Mouse (Mus musculus) left cerebral cortex, postnatal 25 days (tissue): ENCODE measurements around the gene Spata1. TPM values are rescaled to one million over a fixed set of nuclear protein-coding genes. Genes with fewer than 3 reads are reported as not detected.
"Not testable (repeated sequence)": the region's sequence is repeated elsewhere in the genome, so short reads cannot be mapped to it uniquely, and the experiment has no call there.

Experiments
- DNase-seq, 2 experiments: peaks; one replicate each; pipeline ENCODE4 v3.0.0; 2022; ENCODE audit warnings: low spot score in 2 of 2, mixed read lengths in 1 of 2
- intact Hi-C: fragments of 180-260 bp; cut with DNase I; formaldehyde crosslinking; loops from one replicate; pipeline ENCODE4 v1.15.1; 2025
- total RNA-seq, 2 experiments: library from RNA; stranded (reverse); gene quantifications; 2 replicates each; pipeline ENCODE4 v1.2.3; 2021

Spata1 gene
- total RNA-seq, 2 experiments from 2014 or later, result 4.0 to 6.7 TPM

DNA sequence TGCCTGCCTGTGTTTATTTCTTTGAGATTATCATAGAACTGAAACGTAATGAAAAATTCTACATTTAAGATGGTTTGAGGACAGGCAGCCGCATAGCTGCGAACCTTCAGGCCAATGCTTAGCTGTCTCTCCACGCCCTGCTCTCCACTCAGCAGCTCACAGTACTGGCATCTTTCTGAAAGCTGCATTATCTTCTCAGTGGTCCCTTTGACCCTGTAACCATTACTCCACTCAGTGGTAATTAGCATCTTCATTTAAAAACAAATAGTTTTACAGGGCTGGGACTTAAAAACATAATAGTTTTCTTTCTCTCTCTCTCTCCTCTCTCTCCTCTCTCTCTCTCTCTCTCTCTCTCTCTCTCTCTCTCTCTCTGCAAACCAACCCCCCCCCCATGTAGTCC lies 26.9 kb downstream of the Spata1 start:
- no peak for DNase-seq
- intact Hi-C loops, result no loop called here

DNA sequence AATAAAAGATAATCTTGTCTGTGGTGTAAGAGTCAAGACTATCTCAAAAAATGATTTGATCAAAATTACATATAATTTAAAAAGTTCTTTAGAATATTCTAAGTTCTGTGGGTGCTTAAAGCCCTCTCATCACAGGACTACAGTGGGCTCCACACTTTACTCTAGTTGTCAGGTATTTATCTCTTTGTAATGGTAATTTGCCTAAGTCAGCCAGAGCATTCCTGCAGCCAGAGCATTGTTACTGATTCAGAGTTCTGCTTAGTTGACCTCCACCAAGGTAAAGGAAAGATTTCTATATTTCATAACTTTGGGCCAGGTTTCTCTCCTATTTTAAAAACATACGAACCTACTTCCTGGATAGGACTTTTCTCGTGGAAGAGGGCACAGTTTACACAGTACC lies 30.3 kb downstream of the Spata1 start:
- DNase-seq, result no peak
- intact Hi-C loops, result no loop called here

DNA sequence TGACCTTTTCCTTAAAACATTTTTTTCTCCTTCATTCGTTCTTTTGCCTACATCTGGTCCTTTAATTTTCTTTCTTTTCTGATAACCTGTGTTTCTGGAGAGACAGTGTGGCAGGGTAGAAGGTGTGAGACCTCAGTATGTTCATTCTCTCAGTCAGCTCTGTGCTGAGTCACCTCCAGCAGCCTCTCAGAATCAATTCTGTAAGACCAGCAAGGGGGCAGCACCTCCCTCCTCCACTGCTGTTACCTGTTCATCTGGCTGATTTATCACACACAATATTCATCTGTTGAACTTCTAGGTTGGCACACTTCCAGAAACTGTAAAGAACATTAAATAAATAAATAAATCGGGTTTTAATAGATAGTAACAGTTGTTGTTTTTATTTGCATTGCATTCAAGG lies 36.6 kb downstream of the Spata1 start:
- DNase-seq, result no peak
- intact Hi-C loops, result no loop called here

DNA sequence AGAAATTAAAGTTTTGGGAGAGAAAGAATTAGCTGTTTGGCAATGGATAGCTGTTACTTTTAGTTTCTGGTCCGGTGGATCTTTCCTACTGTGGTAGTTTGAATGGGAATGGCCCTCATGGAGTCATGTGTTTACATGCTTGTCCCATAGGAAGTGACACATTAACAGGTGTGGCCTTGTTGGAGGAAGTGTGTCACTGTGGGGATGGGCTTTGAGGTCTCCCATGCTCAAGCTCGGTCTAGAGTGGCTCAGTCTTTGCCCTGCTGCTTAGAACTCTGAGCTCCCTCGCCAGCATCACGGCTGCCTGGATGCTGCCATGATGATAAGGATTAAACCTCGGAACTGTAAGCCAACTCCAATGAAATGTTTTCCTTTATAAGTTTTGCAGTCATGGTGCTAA lies 48.2 kb downstream of the Spata1 start:
- DNase-seq, result no peak
- intact Hi-C loops, result loop anchor here (2.0 to 10.0 kb wide), 2 partner anchors 107 to 333 kb away; no protein-coding TSS in a partner anchor

DNA sequence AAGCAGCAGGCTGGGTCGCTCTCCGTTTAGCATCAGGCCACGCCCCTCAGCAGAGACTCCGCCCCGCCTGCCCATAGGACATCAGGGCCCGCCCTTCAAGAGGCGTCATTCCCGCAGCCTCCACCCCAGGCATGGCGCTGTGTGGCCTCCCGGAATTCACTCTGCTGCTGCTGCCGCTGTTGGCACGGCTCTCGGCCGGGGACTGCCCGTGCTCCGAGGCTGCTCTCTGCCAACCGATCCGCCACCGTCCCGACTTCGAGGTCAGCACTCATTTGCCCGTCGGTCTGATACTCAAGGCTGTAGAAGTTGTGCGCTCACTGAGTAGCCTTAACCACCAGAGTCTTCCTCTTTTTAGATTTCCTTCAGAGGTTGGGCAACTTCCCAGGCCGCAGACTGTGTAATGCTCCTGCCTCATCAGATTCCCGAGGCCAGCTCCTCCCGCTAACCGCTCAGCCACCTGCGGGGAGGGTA lies 49.1 kb downstream of the Spata1 start:
- intact Hi-C loops, result loop anchor here (2.0 to 10.0 kb wide), 2 partner anchors 106 to 334 kb away; no protein-coding TSS in a partner anchor
- peak; percentile 91 to 95 for DNase-seq

DNA sequence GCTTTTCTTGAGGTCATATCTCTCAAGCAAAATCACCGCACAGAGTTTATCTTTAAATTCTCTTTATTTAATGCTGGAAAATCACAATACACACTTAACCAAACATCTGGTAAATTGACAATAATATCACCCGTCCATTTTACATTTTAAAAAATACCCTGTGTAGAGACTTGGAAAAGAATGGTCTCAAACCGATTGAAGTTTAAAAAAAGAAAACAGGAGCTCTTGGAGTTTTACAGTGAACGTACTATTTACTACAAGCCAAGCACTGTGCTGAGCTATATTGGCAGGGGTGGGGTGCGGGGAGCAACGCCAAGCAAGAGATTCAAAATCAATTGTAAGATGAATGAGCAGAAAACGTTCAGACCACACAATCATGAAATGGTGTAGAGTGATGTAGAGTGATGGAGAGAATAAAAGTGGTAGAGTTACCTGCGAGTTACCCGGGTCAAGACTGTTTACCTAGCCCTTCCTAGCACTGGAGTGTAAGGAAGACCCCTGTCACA lies 49.8 kb downstream of the Spata1 start, which contains the start of gene Ctbs:
TSS of gene Ctbs (plus strand) at position 51 of the 506 bp plus-strand sequence.
- intact Hi-C loops, result loop anchor here (2.0 to 10.0 kb wide), 2 partner anchors 105 to 335 kb away; no protein-coding TSS in a partner anchor
- DNase-seq, result no peak

DNA sequence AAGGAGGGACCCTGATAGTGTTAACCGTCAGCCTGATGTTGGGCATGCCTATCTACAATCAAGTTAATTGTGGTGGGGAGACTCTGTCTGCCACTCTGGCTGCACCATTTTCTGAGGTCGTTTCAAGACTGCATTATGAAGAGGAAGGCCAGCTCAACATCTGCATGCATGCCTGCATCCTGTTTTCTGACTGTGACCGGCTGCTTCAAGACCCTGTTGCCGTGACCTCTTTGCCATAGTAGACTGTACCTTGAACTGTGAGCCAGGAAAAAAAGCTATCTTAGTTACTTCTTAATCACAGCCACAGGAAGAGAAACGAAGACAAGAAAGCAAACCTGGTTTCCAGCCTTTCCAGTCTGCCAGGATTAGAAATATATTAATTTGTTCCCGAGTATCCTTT lies 50.6 kb downstream of the Spata1 start:
- intact Hi-C loops, result no loop called here
- DNase-seq, result no peak

DNA sequence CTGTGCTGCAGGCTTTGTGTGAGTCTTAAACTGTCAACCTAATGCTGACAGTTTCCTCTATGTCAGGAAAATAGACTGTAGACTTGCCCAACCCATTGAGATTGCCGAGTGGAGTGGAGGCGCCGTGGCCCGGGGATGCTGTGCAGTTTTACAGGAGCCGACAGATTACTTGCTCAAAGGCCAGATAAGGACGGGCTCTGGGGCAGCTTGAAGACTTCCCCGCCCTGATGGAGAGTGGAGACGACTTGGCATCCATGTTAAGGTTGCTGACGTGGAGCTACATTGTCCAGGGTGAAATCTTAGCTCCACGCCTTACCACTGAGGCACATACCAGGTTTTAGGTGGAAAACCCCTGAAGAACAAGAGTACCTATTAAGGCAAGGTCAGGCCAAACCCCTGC lies 51.2 kb downstream of the Spata1 start:
- no peak for DNase-seq
- intact Hi-C loops, result no loop called here

DNA sequence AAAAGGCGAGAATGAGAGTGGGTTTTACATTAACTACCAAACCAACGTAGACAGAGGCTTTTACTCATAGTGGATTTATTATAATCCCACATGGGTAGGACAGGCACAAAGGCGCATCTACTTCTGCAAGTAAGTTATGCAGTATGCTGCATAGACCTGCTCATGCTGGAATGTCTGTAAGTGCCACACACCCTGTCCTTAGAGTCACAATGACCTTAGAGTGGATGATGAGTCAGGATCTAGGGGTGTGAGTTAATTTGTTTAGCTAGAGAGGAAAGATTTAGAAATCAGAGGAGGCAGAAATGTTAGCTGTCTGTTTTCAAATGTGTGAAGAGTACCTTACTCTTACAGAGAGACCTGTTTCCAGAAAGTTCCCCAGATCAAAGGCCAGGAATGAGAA lies 52.0 kb downstream of the Spata1 start:
- intact Hi-C loops, result no loop called here
- no peak for DNase-seq

DNA sequence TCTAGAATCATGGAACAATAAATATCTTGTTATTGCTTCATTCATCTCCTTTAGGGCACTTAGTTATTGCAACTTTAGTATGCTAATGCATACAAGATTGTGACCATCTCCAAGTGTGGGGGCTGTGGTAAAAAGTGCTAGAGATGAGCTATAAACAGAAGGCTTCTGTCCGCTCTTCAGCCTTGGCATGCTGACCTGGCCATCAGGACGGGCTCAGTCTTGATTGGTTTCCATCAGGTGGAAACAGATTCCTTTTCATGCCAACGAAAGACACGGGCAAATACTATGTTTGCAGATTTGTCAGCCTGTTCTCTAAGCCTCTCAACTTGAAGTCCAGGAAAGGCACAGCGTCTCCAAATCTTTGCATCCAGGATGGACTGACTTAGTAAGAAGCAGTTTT lies 52.4 kb downstream of the Spata1 start:
- intact Hi-C loops, result no loop called here
- DNase-seq, result no peak

DNA sequence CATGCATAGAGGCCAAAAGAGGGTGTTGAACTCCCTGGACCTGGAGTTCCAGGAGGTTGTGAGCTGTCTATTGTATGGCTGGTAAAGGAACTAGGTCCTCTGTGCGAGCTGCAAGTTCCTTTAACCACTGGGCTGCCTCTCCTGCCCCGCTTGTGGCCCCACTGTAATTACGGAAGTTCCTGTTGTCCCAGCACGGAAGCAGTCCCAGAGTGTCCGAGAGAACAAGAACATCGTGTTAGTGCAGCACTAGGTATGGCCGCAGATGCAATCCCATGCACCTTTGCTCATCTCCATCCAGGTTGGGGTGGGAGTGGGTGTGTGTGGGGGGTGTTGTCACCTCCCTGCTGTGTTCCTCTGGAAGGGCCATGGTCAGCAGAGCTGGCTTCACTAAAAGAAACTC lies 54.7 kb downstream of the Spata1 start:
- DNase-seq, result no peak
- intact Hi-C loops, result no loop called here

DNA sequence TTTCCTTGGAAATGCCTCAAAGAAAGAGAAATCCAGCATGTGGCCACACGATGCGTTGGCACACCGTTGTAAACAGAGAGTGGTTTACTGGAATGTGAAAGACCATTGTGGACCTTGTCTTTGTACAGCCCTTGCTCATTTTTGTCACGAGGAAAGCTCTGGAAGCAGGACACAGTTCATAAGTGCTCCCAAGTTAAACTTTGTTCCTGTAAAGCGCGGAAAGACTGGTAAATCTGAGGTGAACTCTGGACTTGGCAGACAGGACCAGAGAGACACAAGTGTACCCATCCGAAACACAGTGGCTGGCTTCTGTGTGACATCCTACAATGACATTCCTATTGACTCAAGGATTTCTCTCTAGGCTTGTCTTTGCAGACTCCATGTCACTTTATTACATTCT lies 56.2 kb downstream of the Spata1 start:
- intact Hi-C loops, result no loop called here
- no peak for DNase-seq

DNA sequence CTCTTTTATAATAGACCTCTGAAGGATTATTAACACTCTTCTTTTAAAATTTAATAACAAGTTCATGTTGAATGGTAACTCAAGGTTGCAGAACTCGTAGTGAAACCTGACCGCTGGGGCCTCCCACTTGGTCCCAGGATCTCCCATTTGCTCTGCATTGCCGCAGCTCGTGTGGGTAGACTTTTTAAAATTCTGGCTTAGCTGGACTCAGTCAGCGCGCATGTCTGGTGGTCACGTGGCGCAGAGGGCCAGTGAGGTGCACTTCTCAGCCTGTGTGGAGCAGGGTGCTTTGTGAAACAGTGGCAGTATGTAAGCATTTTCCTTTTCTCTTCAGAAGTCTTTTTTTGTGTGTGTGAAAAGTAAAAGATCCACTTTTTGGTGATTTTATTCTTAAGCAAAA lies 56.6 kb downstream of the Spata1 start:
- intact Hi-C loops, result no loop called here
- DNase-seq, result no peak

DNA sequence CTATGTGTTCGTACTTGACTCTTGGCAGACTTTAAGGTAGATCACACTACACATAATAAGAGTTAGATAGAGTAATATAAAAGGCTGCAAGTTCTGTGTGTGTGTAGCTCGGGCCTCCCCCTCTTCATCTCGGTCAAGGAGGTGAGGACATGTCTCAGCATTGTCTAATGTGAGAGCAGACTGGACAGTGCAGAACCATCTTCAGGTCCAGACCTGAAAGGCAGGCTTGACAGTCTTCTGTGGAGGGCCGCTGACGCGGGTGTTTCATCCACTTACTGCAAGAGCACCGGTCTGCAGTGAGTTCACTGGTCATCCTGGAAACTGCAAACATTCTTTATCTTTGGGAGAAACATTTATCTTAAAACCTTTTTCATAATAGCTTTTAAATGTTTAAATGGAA lies 57.1 kb downstream of the Spata1 start:
- no peak for DNase-seq
- intact Hi-C loops, result no loop called here

DNA sequence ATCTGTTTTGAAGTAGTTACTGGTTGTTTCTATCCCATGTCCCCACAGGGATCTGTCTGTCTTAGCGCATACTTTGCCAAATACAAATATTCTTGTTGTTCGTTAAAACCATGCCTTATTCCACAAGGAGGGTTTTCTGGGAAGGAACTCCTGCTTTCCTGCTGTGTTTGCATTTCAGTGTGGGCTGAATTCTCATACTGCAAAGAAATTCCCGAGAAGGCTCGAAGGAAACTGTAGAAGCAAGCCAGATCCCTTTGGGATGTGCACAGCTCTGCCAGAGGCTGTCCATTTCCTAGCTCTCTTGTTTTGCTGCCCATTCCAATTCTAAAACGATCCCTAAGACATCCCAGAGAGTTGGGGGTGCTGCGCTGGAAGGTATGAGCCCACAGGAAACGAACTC lies 59.1 kb downstream of the Spata1 start:
- DNase-seq, result peak in 1 of 2 experiments; percentile 60
- intact Hi-C loops, result no loop called here

DNA sequence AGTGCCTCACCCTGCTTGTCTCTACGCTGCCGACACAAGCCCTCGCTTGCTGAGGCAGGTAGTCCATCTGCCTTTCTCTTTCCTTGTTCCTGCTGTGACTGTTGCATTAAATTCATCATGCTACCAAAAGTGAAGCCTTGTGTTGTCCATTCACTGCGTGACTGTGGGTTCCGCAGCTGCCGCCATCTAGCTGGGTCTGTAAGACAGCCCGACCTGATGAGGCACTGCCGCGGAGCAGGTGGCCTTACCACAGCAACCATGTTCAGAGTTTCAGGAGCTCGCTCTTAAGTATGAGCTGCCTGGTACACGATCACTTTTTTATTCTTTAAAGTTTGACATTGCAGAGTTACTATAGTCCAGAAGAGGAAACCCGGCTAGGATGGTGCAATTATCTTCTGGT lies 59.5 kb downstream of the Spata1 start:
- intact Hi-C loops, result no loop called here
- no peak for DNase-seq

DNA sequence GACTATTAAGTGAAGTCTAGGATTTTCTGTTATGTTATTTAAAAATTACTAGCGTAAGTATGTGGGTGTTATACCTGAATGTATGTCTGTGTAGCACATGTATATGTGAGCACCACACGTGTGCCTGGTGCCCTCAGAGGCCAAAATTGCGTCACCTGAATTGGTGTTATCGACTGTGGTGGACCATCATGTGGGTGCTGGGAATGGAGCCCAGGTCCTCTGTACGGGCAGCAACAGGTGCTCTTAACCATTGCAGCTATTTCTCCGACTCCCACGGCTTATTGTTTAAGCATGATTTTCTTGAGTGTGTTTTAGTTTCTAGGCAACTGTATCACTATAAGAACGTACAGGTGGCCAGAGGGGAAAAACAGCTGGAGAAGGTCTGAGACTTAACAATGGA lies 63.4 kb downstream of the Spata1 start:
- DNase-seq, result no peak
- intact Hi-C loops, result no loop called here

DNA sequence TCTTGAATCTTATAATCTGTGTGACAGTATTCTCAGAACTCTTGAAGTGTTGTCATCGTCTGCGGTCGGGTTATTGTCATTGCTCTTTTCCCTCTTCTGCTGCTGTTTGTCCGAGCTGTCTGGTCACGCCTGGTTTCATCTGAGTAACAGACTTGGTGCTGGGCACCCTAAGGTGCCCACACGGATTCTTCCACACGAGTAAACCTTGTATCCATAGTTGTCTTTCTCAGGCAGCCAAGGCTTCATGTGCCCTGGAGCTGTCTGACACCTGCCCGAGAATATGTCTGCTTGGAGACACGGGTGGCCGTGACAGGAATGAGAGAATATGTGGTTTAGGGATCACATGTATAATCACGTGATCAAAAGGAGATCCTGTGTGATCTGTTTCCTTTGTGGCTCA lies 64.0 kb downstream of the Spata1 start:
- DNase-seq, result no peak
- intact Hi-C loops, result no loop called here

DNA sequence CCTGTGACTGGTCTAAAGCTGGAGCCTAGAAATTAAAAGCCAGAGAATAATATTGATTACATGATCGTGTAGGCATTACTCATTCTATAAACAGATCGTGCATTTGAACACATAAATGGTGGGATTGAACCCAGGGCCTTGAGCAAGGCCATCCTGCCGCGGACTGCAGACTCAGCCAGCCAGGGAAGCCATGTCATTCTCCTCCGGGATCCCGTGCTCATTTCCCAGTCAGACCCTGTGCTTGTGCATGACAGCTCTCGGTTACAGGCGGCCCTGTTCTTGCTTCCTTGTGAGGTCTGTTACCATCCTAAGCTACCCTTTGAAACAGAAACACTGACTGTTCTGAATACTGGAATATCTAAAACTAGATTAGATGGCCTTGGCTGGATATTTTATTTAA lies 64.9 kb downstream of the Spata1 start:
- DNase-seq, result no peak
- intact Hi-C loops, result no loop called here

DNA sequence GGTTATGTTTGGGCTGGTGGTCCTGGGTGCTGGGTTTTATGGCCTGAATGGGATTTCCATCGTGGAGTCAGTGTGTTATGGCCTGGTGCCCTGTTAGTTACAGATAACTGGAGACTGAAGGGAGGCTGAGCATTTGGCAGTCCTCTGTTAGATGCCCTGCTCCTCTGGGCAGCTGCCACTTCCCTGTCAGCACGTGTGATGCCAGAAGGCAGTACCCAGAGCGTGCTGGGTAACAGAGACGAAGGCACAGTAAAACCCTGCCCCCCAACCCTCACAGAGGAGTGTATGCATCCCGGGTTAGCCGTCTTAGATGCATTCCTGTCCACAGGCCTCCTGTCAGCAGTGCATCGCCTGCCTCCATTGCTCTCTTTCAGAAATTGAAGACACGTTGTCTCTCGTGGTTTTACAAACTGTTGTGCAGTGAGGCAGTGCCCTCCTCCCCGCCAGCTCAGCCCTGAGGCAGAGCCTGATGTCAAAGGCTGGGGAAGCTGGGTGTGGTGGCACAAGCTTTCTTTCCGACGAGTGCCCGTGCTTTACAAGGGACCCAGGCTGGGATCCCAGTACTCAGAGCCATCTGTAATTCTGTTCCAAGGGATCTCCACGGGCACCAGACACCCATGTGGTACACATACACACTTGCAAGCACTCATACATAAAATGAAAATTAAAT lies 65.7 kb downstream of the Spata1 start:
- no peak for DNase-seq
- intact Hi-C loops, result no loop called here

DNA sequence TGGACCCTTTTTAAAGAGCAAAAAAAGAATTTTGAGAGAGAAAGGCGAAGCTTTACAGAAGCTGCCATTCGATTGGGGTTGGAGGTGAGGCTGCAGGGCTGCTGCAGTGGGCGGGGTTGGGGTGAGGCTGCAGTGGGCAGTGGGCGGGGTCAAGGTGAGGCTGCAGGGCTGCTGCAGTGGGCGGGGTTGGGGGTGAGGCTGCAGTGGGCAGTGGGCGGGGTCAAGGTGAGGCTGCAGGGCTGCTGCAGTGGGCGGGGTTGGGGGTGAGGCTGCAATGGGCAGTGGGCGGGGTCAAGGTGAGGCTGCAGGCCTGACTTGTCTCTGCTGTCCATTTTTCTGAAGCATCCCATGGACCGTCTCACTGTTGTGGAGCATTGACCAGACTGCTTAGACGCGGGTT lies 66.5 kb downstream of the Spata1 start:
- intact Hi-C loops, result not testable (repeated sequence)

DNA sequence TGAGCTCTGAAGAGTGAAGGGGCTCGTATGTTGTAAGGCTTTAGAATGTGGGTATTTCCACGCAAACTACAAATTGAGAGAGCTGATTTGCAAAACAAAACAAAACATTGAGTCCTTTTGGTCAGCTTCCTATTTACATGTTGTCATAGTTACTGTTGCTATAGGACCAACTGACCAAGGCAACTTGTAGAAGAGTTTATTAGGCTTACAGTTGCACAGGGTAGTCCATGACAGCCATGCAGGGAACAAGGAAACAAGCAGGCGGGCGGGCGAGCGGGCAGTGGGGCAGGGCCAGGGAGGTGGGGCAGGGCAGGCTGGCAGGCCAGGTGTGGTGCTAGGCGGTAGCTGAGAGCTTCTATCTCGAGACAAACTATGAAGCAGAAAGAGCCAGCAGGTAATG lies 73.1 kb downstream of the Spata1 start:
- no peak for DNase-seq
- intact Hi-C loops, result no loop called here

More for the DNA sequence above, 66.5 kb downstream of the Spata1 start:
- not testable (repeated sequence) for DNase-seq
